ENCODE assay signal across 9 mouse cellular contexts in the genomic region with DNA sequence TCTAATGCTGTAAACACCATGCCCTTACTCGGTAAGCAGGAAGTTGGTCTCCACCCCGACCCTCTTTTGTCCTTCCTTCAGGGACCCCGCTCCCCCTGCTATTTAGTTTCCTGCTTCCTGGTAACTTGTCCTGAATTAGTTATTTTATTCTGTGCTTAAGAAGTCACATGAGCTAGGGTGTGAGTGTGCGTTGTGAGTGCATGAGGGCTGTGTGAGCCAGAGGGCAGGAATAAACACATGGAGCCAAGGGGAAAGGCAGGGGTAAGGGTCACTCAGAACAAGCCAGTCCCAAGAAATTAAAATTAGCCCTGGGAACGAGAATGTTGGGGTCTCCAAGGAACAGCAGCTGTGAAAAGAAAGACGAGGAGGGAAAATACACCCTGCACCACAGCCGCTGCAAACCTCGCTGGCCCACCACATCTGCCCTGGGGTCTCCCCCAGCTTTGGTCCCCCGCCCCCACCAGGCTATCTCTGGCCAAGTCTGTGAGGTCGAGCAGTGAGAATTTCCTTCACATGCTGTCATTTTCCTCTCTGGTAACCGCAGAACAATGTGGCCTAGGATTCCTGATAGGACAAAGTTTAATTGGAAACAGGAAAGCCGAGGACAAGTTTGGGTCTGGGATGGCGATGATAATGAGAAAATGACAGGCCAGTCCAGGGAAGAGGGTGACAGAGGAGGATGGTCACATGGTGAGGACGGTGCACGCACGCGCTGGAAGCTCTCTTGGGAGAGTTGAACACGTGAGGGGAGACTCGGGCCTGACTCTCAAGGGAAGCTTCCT. TPM values are rescaled to one million over a fixed set of nuclear protein-coding genes. Genes with fewer than 3 reads are reported as not detected.
DNase-seq lines count a peak whose midpoint lies in the region; ATAC-seq and TF ChIP-seq lines count a peak whose summit lies in the region.
"Had no signal": no experiment of that assay in that cellular context is flagged by ENCODE, and none has a peak within 500 bp of the region (broad histone marks: within the 10 kb centered on the region; RNA-seq: fewer than 3 reads in every experiment).

No protein-coding gene starts in this region.

- H3K36me3 ChIP-seq in liver, postnatal 0 days (replicated peaks; ENCODE audit: insufficient read depth, low read length) = no peaks in the 10 kb centered on the region

- H3K27ac ChIP-seq in brown adipose tissue, adult 24 weeks (replicated peaks; ENCODE audit: low read depth, low read length) = peak overlapping the region; percentile 93
- peak overlapping the region; percentile 40; the same call in 1 of the 2 replicates for H3K27ac ChIP-seq in liver, postnatal 0 days (ENCODE audit: low read depth)

- peak; percentile 69; the same call in 1 of the 2 replicates for TF ChIP-seq EP300 in liver, postnatal 0 days (IDR thresholded peaks at IDR 0.05; ENCODE audit: low read depth)

- H3K4me1 ChIP-seq in brown adipose tissue, adult 24 weeks (ENCODE audit: control insufficient read depth, insufficient read depth, insufficient read length, low read length) = peaks cover 32% of the 10 kb centered on the region
- no peaks in the 10 kb centered on the region for H3K4me1 ChIP-seq in liver, postnatal 0 days (ENCODE audit: insufficient read depth)

- TF ChIP-seq CTCF in liver, postnatal 0 days (IDR thresholded peaks at IDR 0.05; ENCODE audit: low read depth) = no peak

- H3K4me3 ChIP-seq in brown adipose tissue, adult 24 weeks (ENCODE audit: insufficient read depth, low read depth, low read length) = no peak overlapping the region
- no peak overlapping the region for H3K4me3 ChIP-seq in liver, postnatal 0 days (ENCODE audit: low read depth, low read length)

- no peaks in the 10 kb centered on the region for H3K27me3 ChIP-seq in liver, postnatal 0 days (ENCODE audit: insufficient read depth, low read length)
- H3K27me3 ChIP-seq: Patski had no signal

- WGBS in liver, postnatal 0 days (ENCODE audit: insufficient replicate concordance) = 33% methylated on average over 19 of the region's 19 CpGs

- H3K9ac ChIP-seq in liver, postnatal 0 days (replicated peaks) = no peak overlapping the region

- DNase-seq in gastrocnemius, postnatal 25 days = peak; percentile 55
- peak; percentile 83 for DNase-seq in kidney, adult 9 months
- DNase-seq in liver, postnatal 0 days = peak; percentile 20
- no peak for DNase-seq in right cerebral cortex, postnatal 10 days (ENCODE audit: low spot score in 2 of 2)
- DNase-seq in thymus, postnatal 14 days = no peak
- no peak for DNase-seq in cerebellum, adult 9-10 months

- no peaks in the 10 kb centered on the region for H3K9me3 ChIP-seq in liver, postnatal 0 days (ENCODE audit: low read length)

- peak; percentile 66 for ATAC-seq in liver, postnatal 0 days
- no peak for ATAC-seq in granulocyte monocyte progenitor cell, adult 5-6 weeks (replicated peaks; ENCODE audit: poor library complexity, severe bottlenecking)
- ATAC-seq: Patski had no signal

- H3K4me2 ChIP-seq in liver, postnatal 0 days (ENCODE audit: low read depth, low read length) = no peak overlapping the region

RNA-seq across cellular contexts. Expression of a gene that starts 26.6 kb away (rescaled TPM):
- polyA plus RNA-seq in brown adipose tissue, adult 24 weeks (2012; ENCODE audit: insufficient read depth, insufficient read length, missing spikeins) = 63.4 and 130 TPM in 2 replicates
- 10 to 100 TPM; 48.0 to 62.4 TPM for total RNA-seq in gastrocnemius, postnatal 25 days (2021)
- polyA plus RNA-seq in liver, postnatal 0 days (2015; fragmentation: Nextera tagmentation; extraction: Ambion mirVana) = 6.4 and 7.9 TPM in 2 replicates
- not detected in 2 replicates for total RNA-seq in granulocyte monocyte progenitor cell, adult 5-6 weeks (2014; fragmentation: Nextera tagmentation)
- total RNA-seq in granulocyte monocyte progenitor cell, adult 5-6 weeks (2017) = 0.62 and 1.2 TPM in 2 replicates

Comparison
In these comparisons a context has a peak if more than half of its experiments do, and no peak if none do; other contexts are left out.
1. DNase-seq: peak in gastrocnemius, postnatal 25 days (single experiment), kidney, adult 9 months (single experiment) and liver, postnatal 0 days (single experiment); none in right cerebral cortex, postnatal 10 days (0 of 2), thymus, postnatal 14 days (single experiment) and cerebellum, adult 9-10 months (single experiment).
2. RNA of a gene that starts 26.6 kb away (total RNA-seq): 48.0 to 62.4 TPM in gastrocnemius, postnatal 25 days; 0.62 to 1.2 TPM in granulocyte monocyte progenitor cell, adult 5-6 weeks; every median in the first group is over 10 times any median in the second.